Mouse (Mus musculus) kidney, embryonic 14.5 days (tissue): ENCODE measurements at regions not wholly inside any gene's neighbourhood (a gene's known extent, or its start where the extent isn't known, plus 50 kb on each side); places are given as distances from the start of the nearest gene placed in this dataset.
"Not testable (repeated sequence)": the region's sequence is repeated elsewhere in the genome, so short reads cannot be mapped to it uniquely, and the experiment has no call there.

Source experiments
- ATAC-seq: fragments of 200-750 bp; cut with Nextera tagmentation; 2 replicates; pipeline ENCODE4 v1.8.0; 2017; ENCODE audit warnings: moderate number of reproducible peaks, mild to moderate bottlenecking, moderate TSS enrichment, moderate library complexity; ENCODE audit not compliant: low FRiP score, low TSS enrichment
- H3K27ac ChIP-seq: fragments of 300-500 bp; sonication (generic); 2 replicates; pipeline ENCODE4 v1.5.1; 2014; ENCODE audit warnings: low read depth, mild to moderate bottlenecking, low read length, moderate library complexity, mixed read lengths
- H3K27me3 ChIP-seq: fragments of 300-500 bp; sonication (generic); 2 replicates; pipeline ENCODE4 v1.6.1; 2014; ENCODE audit warnings: mild to moderate bottlenecking, low read length; ENCODE audit not compliant: control insufficient read depth, insufficient read depth
- H3K36me3 ChIP-seq: fragments of 300-500 bp; sonication (generic); 2 replicates; pipeline ENCODE4 v1.6.1; 2014; ENCODE audit warnings: low read length, mixed read lengths; ENCODE audit not compliant: control insufficient read depth, insufficient read depth
- H3K4me1 ChIP-seq: fragments of 300-500 bp; sonication (generic); 2 replicates; pipeline ENCODE4 v1.6.1; 2014; ENCODE audit warnings: low read length, mixed read lengths; ENCODE audit not compliant: control insufficient read depth, insufficient read depth
- H3K4me2 ChIP-seq: fragments of 300-500 bp; sonication (generic); replicated peaks from 2 replicates; pipeline ENCODE4 v1.6.1; 2014; ENCODE audit warnings: low read depth, mild to moderate bottlenecking, low read length
- H3K4me3 ChIP-seq: fragments of 300-500 bp; sonication (generic); 2 replicates; pipeline ENCODE4 v1.5.1; 2014; ENCODE audit warnings: mild to moderate bottlenecking, low read length
- H3K9ac ChIP-seq: fragments of 300-500 bp; sonication (generic); 2 replicates; pipeline ENCODE4 v1.6.1; 2014; ENCODE audit warnings: low read depth, mild to moderate bottlenecking, low read length, moderate library complexity
- H3K9me3 ChIP-seq: fragments of 300-500 bp; sonication (generic); 2 replicates; pipeline ENCODE4 v1.6.1; 2016; ENCODE audit warnings: low read length; ENCODE audit not compliant: control insufficient read depth
- WGBS: fragments of 180-500 bp; shearing (Covaris S2); extraction: QIAGEN DNeasy Blood & Tissue Kit; methylation state at CpG from one replicate; pipeline ENCODE4 v1.1.7; 2014; 5-methylcytosine and 5-hydroxymethylcytosine counted together

DNA sequence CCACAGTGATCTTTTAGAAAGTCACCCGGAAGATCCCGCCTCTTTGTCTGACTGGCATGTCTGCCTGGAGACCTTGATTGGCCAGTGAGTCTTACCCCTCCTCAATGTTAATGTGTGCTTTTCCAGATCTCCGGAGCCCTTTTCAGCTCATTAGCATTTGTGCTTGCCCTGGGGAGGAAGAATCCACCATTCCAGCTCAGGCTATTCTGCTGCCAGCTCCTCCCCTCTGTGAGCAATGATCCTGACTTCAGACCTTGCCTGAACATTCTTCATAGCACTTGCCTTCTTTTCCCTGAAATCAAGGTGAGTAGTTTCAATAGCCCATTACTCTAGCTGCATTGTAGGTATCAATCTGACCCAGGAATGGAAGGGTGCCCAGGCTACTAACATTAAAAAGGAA lies 102.2 kb upstream of the Gm10767 start:
- not testable (repeated sequence) for H3K36me3 ChIP-seq, H3K4me2 ChIP-seq, H3K9ac ChIP-seq, H3K4me1 ChIP-seq, H3K4me3 ChIP-seq, H3K27ac ChIP-seq, H3K27me3 ChIP-seq, H3K9me3 ChIP-seq, ATAC-seq
- WGBS = 84% methylated on average over 3 of the region's 3 CpGs

DNA sequence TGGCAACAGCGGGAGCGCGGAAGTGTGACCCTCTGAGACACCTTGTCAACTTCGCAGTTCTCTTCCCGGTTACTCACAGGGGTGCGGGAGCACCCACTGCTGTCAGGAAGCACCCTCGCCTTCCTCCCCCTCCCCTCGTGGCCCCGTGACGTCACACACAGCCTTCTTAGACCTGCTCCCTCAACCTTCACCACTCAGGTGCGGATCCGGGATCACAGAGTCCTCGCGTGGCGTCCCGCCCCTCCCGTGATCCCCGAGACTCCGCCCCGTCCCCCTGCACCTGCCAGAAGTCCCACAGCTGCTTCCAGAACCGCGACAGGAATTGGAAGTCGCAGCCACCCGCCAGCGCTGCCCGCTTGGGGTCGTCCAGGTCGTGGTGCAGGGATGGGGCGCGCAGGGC lies 97.1 kb upstream of the Gm10767 start:
- ATAC-seq, H3K27me3 ChIP-seq, H3K9ac ChIP-seq, H3K27ac ChIP-seq, H3K9me3 ChIP-seq, H3K4me1 ChIP-seq, H3K36me3 ChIP-seq: not testable (repeated sequence)
- peak overlapping the region; percentile 26 for H3K4me2 ChIP-seq
- peak overlapping the region; percentile 16; the same call in 1 of the 2 replicates for H3K4me3 ChIP-seq
- 10% methylated on average over 23 of the region's 30 CpGs for WGBS
